Mouse (Mus musculus) layer of hippocampus, adult 2 months (tissue): Measurements from ENCODE around the gene Dgkh. TPM values are rescaled to one million over a fixed set of nuclear protein-coding genes. Genes with fewer than 3 reads are reported as not detected.

Experiments used
- DNase-seq, 2 experiments: peaks; one replicate each; pipeline ENCODE4 v3.0.0; 2022; ENCODE audit warnings: low spot score in 2 of 2
- H3K27ac ChIP-seq: fragments of 200-600 bp; 2 replicates; pipeline ENCODE4 v1.8.1; 2022
- H3K4me3 ChIP-seq: fragments of 200-600 bp; 2 replicates; pipeline ENCODE4 v1.8.1; 2022; ENCODE audit warnings: mild to moderate bottlenecking
- CTCF ChIP-seq: fragments of 200-600 bp; conservative IDR thresholded peaks from 2 replicates; pipeline ENCODE4 v1.8.1; 2022; ENCODE audit warnings: antibody characterized with exemption, mild to moderate bottlenecking, moderate library complexity
- total RNA-seq, 2 experiments: library from RNA; stranded (reverse); gene quantifications; 2 replicates each; pipeline ENCODE4 v1.2.3; 2021

Dgkh gene
- total RNA-seq, 2 experiments from 2014 or later, result 110 to 123 TPM

- H3K4me3 ChIP-seq, result no peak overlapping the region
- peak in 1 of 2 experiments; percentile 59 for DNase-seq
- no peak overlapping the region for H3K27ac ChIP-seq
- peak; percentile 82 for TF ChIP-seq CTCF
Observed at GRCm38 (mm10) chr14:78627516-78628275, 104.9 kb downstream of the Dgkh start.

DNA sequence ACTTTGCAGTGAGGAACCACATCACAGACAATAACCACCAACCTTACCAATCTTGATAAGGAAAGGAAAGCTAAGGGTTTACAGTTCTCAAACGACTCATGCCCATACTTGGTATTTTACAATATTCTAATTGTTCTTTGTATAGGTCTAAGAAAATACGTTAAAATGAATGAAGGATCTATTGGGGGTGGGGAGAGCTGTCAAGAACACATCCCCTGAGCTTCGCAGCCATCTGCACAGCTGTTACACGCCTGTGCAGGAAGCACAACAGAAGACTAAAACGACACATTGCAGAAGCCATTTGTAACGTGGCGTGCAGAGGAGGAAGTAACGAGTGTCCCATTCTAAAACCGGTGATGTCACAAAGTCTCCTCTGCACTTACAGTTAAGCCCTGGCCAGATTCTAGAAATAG is 113.7 kb downstream of the Dgkh start:
- TF ChIP-seq CTCF, result no peak
- DNase-seq, result no peak
- no peak overlapping the region for H3K27ac ChIP-seq
- H3K4me3 ChIP-seq, result no peak overlapping the region

DNA sequence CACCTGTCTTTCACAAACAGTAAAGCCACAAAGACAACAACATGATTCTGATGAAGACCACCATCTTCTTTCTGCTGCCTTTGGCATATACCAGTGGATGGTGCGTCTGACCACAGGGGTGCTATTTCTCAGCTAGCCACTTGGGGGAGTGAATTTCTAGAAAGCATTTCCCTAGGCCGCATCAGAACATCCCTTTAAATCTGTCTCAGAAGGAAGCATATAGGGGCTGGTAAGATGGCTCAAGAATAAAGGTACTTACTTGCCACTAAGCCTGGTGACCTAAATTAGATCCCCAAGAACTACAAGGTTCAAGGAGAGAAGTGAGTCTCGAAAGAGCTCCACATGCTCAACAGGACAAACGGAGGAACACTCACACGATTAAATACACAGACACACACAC is 119.0 kb downstream of the Dgkh start:
- peak in 1 of 2 experiments; percentile 42 for DNase-seq
- H3K27ac ChIP-seq, result no peak overlapping the region
- H3K4me3 ChIP-seq, result no peak overlapping the region
- TF ChIP-seq CTCF, result peak; percentile 85

- no peak overlapping the region for H3K27ac ChIP-seq
- no peak for DNase-seq
- TF ChIP-seq CTCF, result no peak
- H3K4me3 ChIP-seq, result no peak overlapping the region
Observed at GRCm38 (mm10) chr14:78612111-78612788, 120.3 kb downstream of the Dgkh start.

DNA sequence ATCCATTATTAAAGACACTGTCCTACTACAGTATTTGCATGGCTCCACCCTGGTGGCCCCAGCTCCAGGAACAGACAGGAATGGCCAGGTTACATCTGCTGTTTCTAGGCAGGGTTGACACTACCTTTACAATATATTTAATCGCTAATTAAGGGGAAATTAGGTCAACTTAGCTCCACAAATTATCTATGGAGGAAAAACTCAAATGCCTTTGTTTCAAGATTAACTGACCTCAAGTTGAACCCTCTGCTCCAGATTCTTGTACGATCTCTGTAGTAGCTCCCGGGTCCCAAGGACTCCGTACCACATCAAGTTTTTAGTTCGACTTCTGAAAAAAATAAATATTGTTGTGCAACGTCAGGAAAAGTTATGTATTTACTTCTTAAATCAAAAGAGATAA is 137.7 kb downstream of the Dgkh start:
- H3K27ac ChIP-seq, result no peak overlapping the region
- TF ChIP-seq CTCF, result no peak
- no peak for DNase-seq
- H3K4me3 ChIP-seq, result no peak overlapping the region

GRCm38 (mm10) chr14:78592965-78593364 is 139.6 kb downstream of the Dgkh start:
- Histone ChIP-seq H3K4me3 (no peak overlapping the region), H3K27ac (no peak overlapping the region)
- no peak for DNase-seq
- TF ChIP-seq CTCF, result no peak

GRCm38 (mm10) chr14:78590335-78590734 is 142.2 kb downstream of the Dgkh start:
- peak; percentile 53 to 64 for DNase-seq
- peak; percentile 83 for TF ChIP-seq CTCF
- H3K4me3 ChIP-seq, result no peak overlapping the region
- no peak overlapping the region for H3K27ac ChIP-seq

DNA sequence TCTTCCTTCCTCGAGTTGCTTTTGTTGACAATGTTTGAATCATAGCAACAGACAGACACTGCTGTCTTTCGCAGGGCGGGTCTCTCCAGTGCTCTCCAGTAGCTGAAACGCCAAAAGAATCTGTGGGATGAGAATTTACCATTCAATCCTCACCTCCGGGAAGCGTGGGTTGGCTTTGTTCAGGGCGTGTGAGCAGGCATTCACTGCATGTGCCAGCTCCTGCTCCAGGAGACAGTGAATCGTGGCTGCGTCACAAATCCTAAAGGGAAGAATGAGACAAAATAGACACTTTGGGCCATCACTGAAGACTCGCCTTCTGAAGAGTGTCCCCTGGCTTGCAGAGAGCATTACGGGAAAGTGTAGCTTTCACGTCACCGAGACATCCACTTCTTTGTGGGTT is 148.4 kb downstream of the Dgkh start:
- TF ChIP-seq CTCF, result no peak
- DNase-seq, result peak in 1 of 2 experiments; percentile 18
- H3K4me3 ChIP-seq, result no peak overlapping the region
- no peak overlapping the region for H3K27ac ChIP-seq

GRCm38 (mm10) chr14:78583168-78583567 is 149.4 kb downstream of the Dgkh start:
- no peak overlapping the region for H3K27ac ChIP-seq
- no peak for DNase-seq

GRCm38 (mm10) chr14:78575899-78576298 is 156.7 kb downstream of the Dgkh start:
- no peak overlapping the region for H3K27ac ChIP-seq
- TF ChIP-seq CTCF, result peak; percentile 61
- H3K4me3 ChIP-seq, result no peak overlapping the region
- DNase-seq, result no peak

More at GRCm38 (mm10) chr14:78583168-78583567, 149.4 kb downstream of the Dgkh start:
- TF ChIP-seq CTCF, result no peak
- no peak overlapping the region for H3K4me3 ChIP-seq

DNA sequence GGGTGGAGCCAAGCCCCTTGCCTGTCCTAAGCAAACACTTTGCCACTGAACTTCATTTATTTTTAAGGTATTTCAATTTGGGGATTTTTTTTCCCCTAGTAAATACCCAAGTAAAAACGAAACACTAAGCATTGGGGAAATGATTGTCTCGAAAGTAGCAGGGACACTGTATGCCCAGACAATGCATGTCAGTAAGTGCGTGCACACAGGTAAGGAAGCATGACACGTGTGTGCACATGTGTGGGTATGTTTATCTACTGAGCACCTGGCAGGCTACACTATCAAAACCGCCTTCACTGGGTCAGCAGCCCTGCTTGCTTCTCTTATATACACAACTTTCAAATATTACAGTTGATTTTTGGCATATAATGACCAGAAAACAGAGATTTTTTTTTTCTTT is 164.2 kb downstream of the Dgkh start:
- no peak overlapping the region for H3K4me3 ChIP-seq
- DNase-seq, result no peak
- H3K27ac ChIP-seq, result no peak overlapping the region
- no peak for TF ChIP-seq CTCF

- DNase-seq, result no peak
- Histone ChIP-seq H3K4me3 (no peak overlapping the region), H3K27ac (no peak overlapping the region)
- no peak for TF ChIP-seq CTCF
Observed at GRCm38 (mm10) chr14:78566431-78566830, 166.1 kb downstream of the Dgkh start.

DNA sequence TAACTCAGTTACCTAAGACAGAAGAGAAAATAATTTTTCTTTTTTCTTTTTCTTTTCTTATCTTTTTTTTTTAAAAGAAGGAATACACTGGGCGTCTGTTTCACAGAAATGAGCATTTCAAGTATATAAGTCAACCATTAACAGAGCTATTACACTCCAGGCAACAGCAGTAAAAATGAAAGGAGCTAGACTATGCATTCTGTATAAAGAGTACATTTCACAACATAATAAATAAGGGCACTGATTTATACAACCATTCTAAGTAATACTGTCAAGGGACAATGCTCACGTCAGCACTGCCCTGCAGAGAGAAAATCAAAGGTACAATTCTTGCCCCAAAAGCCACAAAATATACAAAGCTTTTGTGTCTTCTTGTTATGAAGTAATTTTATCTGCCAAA is 168.3 kb downstream of the Dgkh start:
- no peak for TF ChIP-seq CTCF
- DNase-seq, result no peak
- Histone ChIP-seq H3K27ac (peak overlapping the region; percentile 62; the same call in 1 of the 2 replicates), H3K4me3 (no peak overlapping the region)

DNA sequence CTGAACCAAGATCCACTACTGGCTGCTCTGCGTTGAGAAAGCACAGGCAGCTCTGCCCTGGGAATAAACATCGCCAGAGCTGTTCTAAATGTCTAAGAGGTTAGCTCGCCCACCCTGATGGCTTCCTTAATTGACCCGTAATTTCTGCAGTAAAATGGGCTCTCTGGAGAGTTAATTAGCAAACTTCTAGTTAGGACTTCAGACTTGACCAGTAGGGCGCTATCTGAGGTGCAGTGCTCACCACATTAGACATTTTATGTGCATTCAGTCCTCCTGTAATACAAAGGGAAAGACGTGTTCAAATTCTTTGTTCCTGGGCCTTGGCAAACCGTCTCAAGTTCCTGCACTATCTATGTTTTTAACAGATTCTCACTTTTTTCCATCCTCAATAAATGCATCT is 169.4 kb downstream of the Dgkh start:
- TF ChIP-seq CTCF, result no peak
- H3K4me3 ChIP-seq, result no peak overlapping the region
- peak overlapping the region; percentile 62 for H3K27ac ChIP-seq
- no peak for DNase-seq
